Mouse (Mus musculus) midbrain, embryonic 11.5 days (tissue): ENCODE results near the gene Appbp2. TPM values are rescaled to one million over a fixed set of nuclear protein-coding genes. Genes with fewer than 3 reads are reported as not detected.

Source experiments
- ATAC-seq: fragments of 200-750 bp; cut with Nextera tagmentation; 2 replicates; pipeline ENCODE4 v1.8.0; 2017; ENCODE audit warnings: moderate TSS enrichment, moderate library complexity; ENCODE audit not compliant: low FRiP score
- DNase-seq: peaks from one replicate; pipeline ENCODE4 v3.0.0; 2015; ENCODE audit warnings: low spot score; ENCODE audit errors: missing footprints
- H3K27ac ChIP-seq: fragments of 300-500 bp; sonication (generic); 2 replicates; pipeline ENCODE4 v1.5.1; 2014; ENCODE audit warnings: low read depth, low read length
- H3K27me3 ChIP-seq: fragments of 300-500 bp; sonication (generic); 2 replicates; pipeline ENCODE4 v1.6.1; 2014; ENCODE audit warnings: mild to moderate bottlenecking, low read length, moderate library complexity, mixed read lengths; ENCODE audit not compliant: control insufficient read depth, insufficient read depth
- H3K36me3 ChIP-seq: fragments of 300-500 bp; sonication (generic); 2 replicates; pipeline ENCODE4 v1.6.1; 2014; ENCODE audit warnings: mild to moderate bottlenecking, low read length, moderate library complexity, mixed read lengths; ENCODE audit not compliant: control insufficient read depth, insufficient read depth
- H3K4me1 ChIP-seq: fragments of 300-500 bp; sonication (generic); 2 replicates; pipeline ENCODE4 v1.6.1; 2014; ENCODE audit warnings: low read length; ENCODE audit not compliant: control insufficient read depth, insufficient read depth
- H3K4me2 ChIP-seq: fragments of 300-500 bp; sonication (generic); 2 replicates; pipeline ENCODE4 v1.6.1; 2014; ENCODE audit warnings: mild to moderate bottlenecking, moderate library complexity
- H3K4me3 ChIP-seq: fragments of 300-500 bp; sonication (generic); 2 replicates; pipeline ENCODE4 v1.5.1; 2014; ENCODE audit warnings: low read depth, low read length
- H3K9ac ChIP-seq: fragments of 300-500 bp; sonication (generic); 2 replicates; pipeline ENCODE4 v1.6.1; 2014; ENCODE audit warnings: low read length
- H3K9me3 ChIP-seq: fragments of 300-500 bp; sonication (generic); 2 replicates; pipeline ENCODE4 v1.6.1; 2016; ENCODE audit warnings: low read length; ENCODE audit not compliant: control insufficient read depth
- WGBS: fragments of 180-500 bp; shearing (Covaris S2); extraction: QIAGEN DNeasy Blood & Tissue Kit; methylation state at CpG from one replicate; pipeline ENCODE4 v1.1.7; 2014; 5-methylcytosine and 5-hydroxymethylcytosine counted together
- polyA plus RNA-seq: library from polyadenylated mRNA; unstranded; fragments of >200 nt; fragmentation: Nextera tagmentation; extraction: Ambion mirVana; gene quantifications from 2 replicates; pipeline ENCODE4 v1.2.1, GENCODE M21; 2014

The Appbp2 gene
- polyA plus RNA-seq, 1 experiment from 2014 or later = 63.5 TPM

DNA sequence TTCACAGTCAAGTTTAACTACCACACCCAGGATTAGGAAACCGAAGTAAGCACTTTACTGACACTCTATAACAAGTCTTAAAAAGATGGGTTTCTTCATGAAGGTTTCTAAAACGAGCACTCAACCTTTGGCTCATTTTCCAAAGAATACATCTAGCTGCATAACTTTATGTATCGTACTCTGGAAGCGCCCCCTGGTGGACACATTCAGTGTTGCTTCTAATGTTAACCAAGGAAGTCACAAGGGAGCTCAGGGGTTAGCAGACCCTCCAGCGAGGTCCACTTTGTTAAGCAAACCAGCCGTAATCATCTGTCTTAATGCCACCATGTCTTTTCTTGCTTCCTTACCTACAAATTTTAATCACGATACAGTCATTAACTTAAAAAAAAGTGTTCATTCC is 26.3 kb upstream of the Appbp2 start:
- H3K4me3 ChIP-seq = no peak overlapping the region
- H3K4me1 ChIP-seq = no peaks in the 10 kb centered on the region
- no peaks in the 10 kb centered on the region for H3K27me3 ChIP-seq
- no peaks in the 10 kb centered on the region for H3K36me3 ChIP-seq
- 37% methylated on average over 7 of the region's 7 CpGs for WGBS
- no peaks in the 10 kb centered on the region for H3K9me3 ChIP-seq
- H3K4me2 ChIP-seq = no peak overlapping the region
- no peak overlapping the region for H3K9ac ChIP-seq
- ATAC-seq (no peak), DNase-seq (peak; percentile 97)
- no peak overlapping the region for H3K27ac ChIP-seq

DNA sequence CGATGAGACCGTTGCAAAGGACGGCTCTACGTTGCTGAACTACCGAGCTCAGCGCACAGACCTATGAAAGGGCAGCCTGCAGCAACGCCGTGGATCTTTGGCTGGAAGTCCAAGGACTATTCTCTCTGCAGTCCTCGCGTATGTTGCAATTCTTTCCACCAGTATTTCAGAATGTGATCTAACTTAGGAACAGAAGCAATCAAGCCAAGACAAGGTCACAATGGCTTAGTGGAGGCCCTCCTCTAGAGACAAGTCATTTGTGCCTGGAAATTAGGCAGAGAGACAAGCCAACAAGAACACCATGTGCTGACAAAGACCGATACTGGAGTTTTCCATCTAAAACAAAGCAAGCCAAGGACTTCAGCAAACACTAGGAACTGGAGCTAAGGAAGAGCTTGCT is 24.0 kb upstream of the Appbp2 start:
- Histone ChIP-seq H3K36me3 (no peaks in the 10 kb centered on the region), H3K4me3 (no peak overlapping the region), H3K4me2 (no peak overlapping the region), H3K27ac (no peak overlapping the region), H3K4me1 (no peaks in the 10 kb centered on the region), H3K9ac (no peak overlapping the region), H3K9me3 (no peaks in the 10 kb centered on the region), H3K27me3 (no peaks in the 10 kb centered on the region)
- 92% methylated on average over 11 of the region's 11 CpGs for WGBS
- ATAC-seq = no peak
- DNase-seq = no peak

DNA sequence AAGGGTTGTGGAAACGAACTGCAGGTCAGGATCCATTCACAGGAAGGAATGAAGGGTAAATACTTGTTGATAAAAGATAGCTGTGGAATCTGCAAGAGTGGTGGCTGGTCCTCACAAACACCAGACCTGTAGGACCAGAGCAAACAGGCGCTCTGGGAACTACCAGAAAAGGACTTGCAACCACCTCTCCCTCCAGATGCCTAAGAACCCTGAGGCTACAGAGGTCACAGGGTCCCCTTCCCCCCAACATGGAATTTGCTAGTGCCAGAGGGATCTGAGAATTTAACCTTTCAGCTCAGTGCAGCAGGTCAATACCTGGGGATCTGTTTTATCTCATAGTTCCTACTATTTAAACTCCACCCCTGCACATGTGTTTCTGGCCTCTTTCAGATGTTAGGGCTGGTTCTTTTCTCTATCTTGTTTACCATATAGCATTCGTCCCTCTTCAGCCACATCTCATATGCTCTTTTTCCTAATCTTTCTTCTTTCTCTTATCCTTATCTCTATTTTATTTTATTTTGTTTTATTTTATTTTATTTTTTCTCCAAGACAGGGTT is 20.6 kb upstream of the Appbp2 start:
- no peak overlapping the region for H3K4me2 ChIP-seq
- ATAC-seq = no peak
- no peak overlapping the region for H3K9ac ChIP-seq
- no peaks in the 10 kb centered on the region for H3K4me1 ChIP-seq
- H3K4me3 ChIP-seq = no peak overlapping the region
- no peak overlapping the region for H3K27ac ChIP-seq
- whole genome bisulfite sequencing = 69% methylated on average over 3 of the region's 3 CpGs
- no peak for DNase-seq
- no peaks in the 10 kb centered on the region for H3K9me3 ChIP-seq
- no peaks in the 10 kb centered on the region for H3K36me3 ChIP-seq
- H3K27me3 ChIP-seq = no peaks in the 10 kb centered on the region

DNA sequence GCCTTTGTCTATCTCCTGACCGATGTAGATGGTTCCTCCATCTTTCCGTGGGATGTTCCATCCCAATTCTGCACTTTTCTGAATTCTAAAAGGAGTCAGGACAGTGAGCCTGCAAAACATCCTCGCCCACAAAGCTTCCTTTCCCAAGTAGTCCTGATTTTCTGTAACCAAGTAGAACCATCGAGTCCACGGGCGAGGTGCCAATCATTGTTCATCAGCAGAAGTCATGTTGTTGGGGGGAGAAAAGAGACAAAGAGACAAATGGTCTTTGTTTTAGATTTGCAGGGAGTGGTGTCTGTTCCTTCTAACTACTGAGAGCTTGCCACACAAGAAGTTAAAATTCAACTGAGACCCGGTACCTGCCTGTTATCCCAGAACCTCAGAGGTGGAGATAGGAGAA is 18.7 kb upstream of the Appbp2 start:
- no peak overlapping the region for H3K9ac ChIP-seq
- DNase-seq (no peak), ATAC-seq (no peak)
- no peak overlapping the region for H3K4me2 ChIP-seq
- no peaks in the 10 kb centered on the region for H3K27me3 ChIP-seq
- no peaks in the 10 kb centered on the region for H3K4me1 ChIP-seq
- H3K4me3 ChIP-seq = no peak overlapping the region
- no peaks in the 10 kb centered on the region for H3K9me3 ChIP-seq
- WGBS = 87% methylated on average over 7 of the region's 7 CpGs
- H3K36me3 ChIP-seq = no peaks in the 10 kb centered on the region
- H3K27ac ChIP-seq = no peak overlapping the region

DNA sequence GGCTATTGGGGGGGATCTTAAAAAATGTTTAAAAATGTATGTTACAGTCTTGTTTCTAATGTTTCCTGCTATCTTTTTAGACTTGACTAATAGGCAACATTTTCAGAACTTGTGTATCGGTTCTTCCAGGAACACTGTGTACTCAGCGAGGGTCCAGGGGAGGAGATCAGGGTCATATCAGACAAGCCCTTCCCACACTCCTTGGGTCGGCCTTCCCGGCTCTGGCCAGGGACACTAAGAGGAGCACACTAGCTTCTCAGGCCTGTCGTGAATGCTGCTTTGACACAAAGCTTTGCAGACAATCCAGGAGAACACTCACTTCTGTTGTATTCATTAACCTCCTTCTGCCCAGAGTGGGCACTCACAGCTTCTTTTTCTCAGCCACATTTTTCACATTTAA is 18.1 kb upstream of the Appbp2 start:
- H3K27ac ChIP-seq = no peak overlapping the region
- DNase-seq = no peak
- no peaks in the 10 kb centered on the region for H3K9me3 ChIP-seq
- H3K4me3 ChIP-seq = no peak overlapping the region
- H3K4me2 ChIP-seq = no peak overlapping the region
- H3K4me1 ChIP-seq = no peaks in the 10 kb centered on the region
- no peaks in the 10 kb centered on the region for H3K36me3 ChIP-seq
- no peak overlapping the region for H3K9ac ChIP-seq
- WGBS = 83% methylated on average over 5 of the region's 5 CpGs
- H3K27me3 ChIP-seq = no peaks in the 10 kb centered on the region
- ATAC-seq = no peak

DNA sequence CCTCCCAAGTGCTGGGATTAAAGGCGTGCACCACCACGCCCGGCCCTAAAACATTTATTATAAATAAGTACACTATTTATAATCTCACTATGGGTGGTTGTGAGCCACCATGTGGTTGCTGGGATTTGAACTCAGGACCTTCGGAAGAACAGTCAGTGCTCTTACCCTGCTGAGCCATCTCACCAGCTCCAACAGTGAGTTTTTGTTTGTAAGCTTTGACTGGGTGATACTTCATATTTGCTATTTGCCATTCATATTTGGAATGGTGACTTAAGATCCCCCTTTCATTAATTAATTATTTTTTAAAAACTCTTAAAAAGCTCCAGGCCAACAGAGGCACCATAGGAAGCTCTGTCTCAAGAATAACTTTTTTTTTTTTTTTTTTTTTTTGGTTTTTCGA is 17.0 kb upstream of the Appbp2 start:
- H3K4me2 ChIP-seq = no peak overlapping the region
- ATAC-seq = no peak
- H3K9ac ChIP-seq = no peak overlapping the region
- no peak overlapping the region for H3K4me3 ChIP-seq
- no peaks in the 10 kb centered on the region for H3K4me1 ChIP-seq
- DNase-seq = no peak
- H3K36me3 ChIP-seq = no peaks in the 10 kb centered on the region
- H3K9me3 ChIP-seq = no peaks in the 10 kb centered on the region
- H3K27ac ChIP-seq = no peak overlapping the region
- 85% methylated on average over 5 of the region's 5 CpGs for WGBS
- no peaks in the 10 kb centered on the region for H3K27me3 ChIP-seq

DNA sequence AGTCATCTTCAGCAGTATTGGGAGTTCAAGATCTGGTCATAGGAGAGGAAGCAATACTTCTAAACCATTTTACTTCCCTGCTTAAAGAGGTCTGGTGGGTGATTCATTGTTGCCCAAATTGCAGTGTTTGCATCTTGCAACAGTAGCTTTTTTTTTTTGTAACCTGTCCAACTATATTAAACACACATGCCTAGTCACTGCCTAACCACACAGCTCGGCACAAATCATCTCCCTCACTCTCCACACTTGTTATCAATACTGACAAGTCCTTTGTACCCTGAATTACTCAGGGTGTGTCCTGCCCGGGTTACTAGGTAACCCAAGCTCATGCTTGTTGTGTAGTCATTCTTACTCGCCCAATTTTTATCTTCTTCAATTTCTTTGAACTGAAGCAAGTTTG is 15.5 kb upstream of the Appbp2 start:
- Histone ChIP-seq H3K4me2 (no peak overlapping the region), H3K4me1 (no peaks in the 10 kb centered on the region), H3K4me3 (no peak overlapping the region), H3K27me3 (no peaks in the 10 kb centered on the region), H3K36me3 (no peaks in the 10 kb centered on the region), H3K9ac (no peak overlapping the region), H3K27ac (no peak overlapping the region), H3K9me3 (no peaks in the 10 kb centered on the region)
- 58% methylated on average over 3 of the region's 3 CpGs for WGBS
- ATAC-seq (no peak), DNase-seq (no peak)

DNA sequence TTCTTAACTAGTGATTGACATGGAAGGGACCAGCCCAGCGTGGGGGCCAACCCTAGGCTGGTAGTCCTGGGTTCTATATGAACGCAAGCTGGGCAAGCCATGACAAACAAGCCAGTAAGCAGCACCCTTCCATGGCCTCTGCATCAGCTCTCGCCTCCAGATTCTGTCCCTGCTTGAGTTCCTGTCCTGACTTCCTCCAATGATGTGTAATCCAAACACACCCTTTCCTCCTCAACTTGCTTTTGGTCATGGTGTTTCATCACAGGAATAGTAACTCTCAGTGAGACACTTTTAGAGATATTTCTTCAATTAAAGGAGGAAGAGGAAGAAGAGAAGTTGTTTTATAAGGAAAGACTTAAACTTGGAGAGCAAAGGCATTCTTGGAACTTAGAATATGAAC is 14.4 kb upstream of the Appbp2 start:
- H3K36me3 ChIP-seq = no peaks in the 10 kb centered on the region
- no peak overlapping the region for H3K27ac ChIP-seq
- ATAC-seq (no peak), DNase-seq (no peak)
- H3K9ac ChIP-seq = no peak overlapping the region
- H3K4me2 ChIP-seq = no peak overlapping the region
- no peaks in the 10 kb centered on the region for H3K27me3 ChIP-seq
- WGBS = 74% methylated on average over 3 of the region's 3 CpGs
- H3K4me3 ChIP-seq = no peak overlapping the region
- no peaks in the 10 kb centered on the region for H3K9me3 ChIP-seq
- no peaks in the 10 kb centered on the region for H3K4me1 ChIP-seq

DNA sequence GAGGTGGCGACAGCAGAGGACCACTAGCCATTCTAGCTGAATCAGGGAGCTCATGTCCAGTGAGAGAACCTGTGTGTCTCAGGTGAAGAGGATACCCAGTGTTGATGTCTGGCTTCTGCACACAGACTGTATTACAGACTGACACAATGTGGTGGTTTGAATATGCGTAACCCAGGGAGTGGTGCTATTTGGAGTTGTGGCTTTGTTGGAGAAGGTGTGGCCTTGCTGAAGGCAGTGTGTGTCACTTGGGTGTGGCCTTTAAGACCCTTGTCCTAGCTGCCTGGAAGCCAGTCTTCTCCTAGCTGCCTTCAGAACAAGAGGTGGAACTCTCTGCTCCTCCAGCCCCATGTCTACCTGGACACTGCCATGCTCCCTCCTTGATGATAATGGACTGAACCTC is 13.2 kb upstream of the Appbp2 start:
- H3K27me3 ChIP-seq = no peaks in the 10 kb centered on the region
- H3K4me1 ChIP-seq = no peaks in the 10 kb centered on the region
- no peak overlapping the region for H3K4me3 ChIP-seq
- H3K9ac ChIP-seq = no peak overlapping the region
- WGBS = 90% methylated on average over 2 of the region's 2 CpGs
- H3K36me3 ChIP-seq = no peaks in the 10 kb centered on the region
- DNase-seq (no peak), ATAC-seq (no peak)
- H3K27ac ChIP-seq = no peak overlapping the region
- no peak overlapping the region for H3K4me2 ChIP-seq
- H3K9me3 ChIP-seq = no peaks in the 10 kb centered on the region

DNA sequence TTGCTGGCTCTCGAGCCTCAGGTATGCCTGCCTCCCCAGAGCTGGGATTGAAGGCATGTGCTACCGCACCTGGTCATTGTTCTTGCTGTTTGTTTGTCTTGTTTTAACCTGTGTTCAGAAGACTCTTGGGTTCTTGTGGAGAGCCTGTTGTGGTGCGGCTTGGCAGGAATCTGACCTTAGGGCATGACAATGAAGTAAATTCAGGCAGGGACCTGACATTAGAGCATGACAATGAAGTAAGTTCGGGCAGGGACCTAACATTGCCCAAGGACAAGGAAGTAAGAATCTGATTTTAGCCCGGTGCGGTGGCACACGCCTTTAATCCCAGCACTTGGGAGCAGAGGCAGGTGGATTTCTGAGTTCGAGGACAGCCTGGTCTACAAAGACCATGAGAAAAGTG is 6.3 kb upstream of the Appbp2 start:
- Histone ChIP-seq H3K4me3 (no peak overlapping the region), H3K9me3 (no peaks in the 10 kb centered on the region), H3K4me2 (no peak overlapping the region), H3K9ac (no peak overlapping the region), H3K4me1 (no peaks in the 10 kb centered on the region), H3K27me3 (no peaks in the 10 kb centered on the region), H3K36me3 (no peaks in the 10 kb centered on the region), H3K27ac (no peak overlapping the region)
- ATAC-seq = no peak
- 89% methylated on average over 8 of the region's 8 CpGs for WGBS
- DNase-seq = no peak
